Mouse (Mus musculus): ENCODE results near the gene Rps15. TPM values are rescaled to one million over a fixed set of nuclear protein-coding genes. Genes with fewer than 3 reads are reported as not detected.

Rps15 gene
- polyA plus RNA-seq, 1 experiment from 2014 or later = 460 TPM

DNA sequence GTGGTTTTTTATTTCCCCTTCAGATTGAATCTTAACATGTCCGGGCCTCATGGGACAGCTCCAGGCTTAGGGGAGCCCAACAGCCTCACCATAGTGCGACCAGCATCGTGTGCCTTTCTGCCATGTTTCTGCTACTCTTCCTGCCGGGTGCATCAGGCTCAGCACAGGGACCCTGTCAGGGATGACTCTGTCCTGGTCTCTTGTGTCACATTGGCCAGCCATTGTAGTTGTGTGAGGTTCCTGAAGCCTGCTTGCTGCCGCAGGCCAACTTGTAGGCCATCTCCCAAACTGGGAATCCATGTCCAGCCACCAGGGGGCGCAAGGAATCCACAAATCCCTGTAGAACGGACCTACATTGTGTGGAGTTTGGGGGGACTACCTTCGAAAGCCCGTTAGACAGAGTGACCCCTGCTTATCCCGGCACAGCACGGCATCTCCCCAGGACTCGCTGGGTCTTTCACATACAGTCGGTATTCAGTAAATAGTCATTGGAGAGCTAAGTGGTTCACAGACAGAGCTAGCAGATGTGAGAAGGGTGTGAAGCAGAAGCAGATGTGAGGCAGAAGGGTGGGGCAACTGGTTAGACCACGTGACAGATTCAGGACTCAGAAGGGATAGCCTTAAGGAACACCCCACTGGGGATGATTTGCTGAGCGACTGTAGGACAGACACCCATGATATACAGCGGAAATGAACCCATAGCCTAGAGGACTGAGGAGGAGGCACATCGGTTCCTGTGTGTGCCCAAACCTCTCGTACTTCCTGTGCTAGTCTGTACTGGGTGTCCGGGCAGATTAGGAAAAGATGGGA lies 47.9 kb downstream of the Rps15 start:
- H3K9ac ChIP-seq (ENCODE audit: low read depth, low read length) = peak overlapping the region; percentile 26; the same call in 1 of the 2 replicates
- H3K36me3 ChIP-seq (ENCODE audit: control insufficient read depth, insufficient read depth) = peaks cover 12% of the 10 kb centered on the region; the same call in 1 of the 2 replicates
- H3K4me1 ChIP-seq (ENCODE audit: control insufficient read depth, low read depth, low read length) = peaks cover 54% of the 10 kb centered on the region
- H3K27me3 ChIP-seq (ENCODE audit: control insufficient read depth, insufficient read depth, low read depth, low read length) = peaks cover 30% of the 10 kb centered on the region
- no peaks in the 10 kb centered on the region for H3K9me3 ChIP-seq (replicated peaks; ENCODE audit: control insufficient read depth, low read length)
- H3K27ac ChIP-seq (ENCODE audit: low read length) = no peak overlapping the region
- peak; percentile 25; the same call in 1 of the 2 replicates for ATAC-seq (ENCODE audit: low read depth)
- 14% methylated on average over 19 of the region's 19 CpGs for WGBS (ENCODE audit: insufficient replicate concordance)
- H3K4me2 ChIP-seq (ENCODE audit: low read depth, low read length) = peak overlapping the region; percentile 56
- H3K4me3 ChIP-seq (ENCODE audit: low read depth, low read length) = peak overlapping the region; percentile 17

DNA sequence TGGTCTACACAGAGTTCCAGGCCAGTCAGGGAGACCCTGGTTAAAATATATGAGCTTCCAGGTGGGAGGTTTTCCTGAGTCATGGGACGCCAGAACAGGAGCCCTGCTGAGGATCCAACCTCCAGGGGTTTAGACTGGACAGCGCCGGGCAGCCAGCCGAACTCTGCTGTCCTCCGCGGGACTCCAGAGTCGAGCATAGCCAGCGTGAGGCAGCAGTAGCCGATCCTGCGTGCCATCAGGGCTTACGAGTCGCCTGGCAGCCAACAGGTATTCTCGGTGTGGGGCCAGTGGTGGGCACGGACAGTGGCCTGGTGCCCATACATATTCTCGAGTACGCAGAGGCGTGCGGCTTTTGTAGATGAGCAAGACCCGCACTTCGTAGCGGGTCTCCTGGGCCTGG lies 48.8 kb downstream of the Rps15 start:
- Histone ChIP-seq H3K27ac (ENCODE audit: low read length) (no peak overlapping the region), H3K27me3 (ENCODE audit: control insufficient read depth, insufficient read depth, low read depth, low read length) (peaks cover 30% of the 10 kb centered on the region), H3K9ac (ENCODE audit: low read depth, low read length) (no peak overlapping the region), H3K36me3 (ENCODE audit: control insufficient read depth, insufficient read depth) (peaks cover 4% of the 10 kb centered on the region; the same call in 1 of the 2 replicates), H3K9me3 (replicated peaks; ENCODE audit: control insufficient read depth, low read length) (no peaks in the 10 kb centered on the region), H3K4me1 (ENCODE audit: control insufficient read depth, low read depth, low read length) (peaks cover 62% of the 10 kb centered on the region), H3K4me2 (ENCODE audit: low read depth, low read length) (0 out of 2 replicates have a peak overlapping the region, but pooled peaks have one; percentile 56), H3K4me3 (ENCODE audit: low read depth, low read length) (no peak overlapping the region; the same call in 1 of the 2 replicates)
- WGBS (ENCODE audit: insufficient replicate concordance) = 27% methylated on average over 21 of the region's 21 CpGs
- no peak for ATAC-seq (ENCODE audit: low read depth)

GRCm38 (mm10) chr10:80341491-80342304 lies 49.4 kb downstream of the Rps15 start:
- peaks cover 62% of the 10 kb centered on the region for H3K4me1 ChIP-seq (ENCODE audit: control insufficient read depth, low read depth, low read length)
- no peak for ATAC-seq (ENCODE audit: low read depth)
- peak overlapping the region; percentile 50 for H3K4me3 ChIP-seq (ENCODE audit: low read depth, low read length)
- peak overlapping the region; percentile 26; the same call in 1 of the 2 replicates for H3K9ac ChIP-seq (ENCODE audit: low read depth, low read length)
- H3K4me2 ChIP-seq (ENCODE audit: low read depth, low read length) = peak overlapping the region; percentile 71
- H3K9me3 ChIP-seq (replicated peaks; ENCODE audit: control insufficient read depth, low read length) = no peaks in the 10 kb centered on the region
- no peaks in the 10 kb centered on the region for H3K36me3 ChIP-seq (ENCODE audit: control insufficient read depth, insufficient read depth)
- 4% methylated on average over 47 of the region's 47 CpGs for WGBS (ENCODE audit: insufficient replicate concordance)
- peaks cover 30% of the 10 kb centered on the region for H3K27me3 ChIP-seq (ENCODE audit: control insufficient read depth, insufficient read depth, low read depth, low read length)
- H3K27ac ChIP-seq (ENCODE audit: low read length) = no peak overlapping the region

- 4% methylated on average over 26 of the region's 26 CpGs for WGBS (ENCODE audit: insufficient replicate concordance)
- Histone ChIP-seq H3K4me1 (ENCODE audit: control insufficient read depth, low read depth, low read length) (peaks cover 63% of the 10 kb centered on the region), H3K9me3 (replicated peaks; ENCODE audit: control insufficient read depth, low read length) (no peaks in the 10 kb centered on the region), H3K4me2 (ENCODE audit: low read depth, low read length) (peak overlapping the region; percentile 71), H3K27me3 (ENCODE audit: control insufficient read depth, insufficient read depth, low read depth, low read length) (peaks cover 33% of the 10 kb centered on the region), H3K27ac (ENCODE audit: low read length) (peak overlapping the region; percentile 95), H3K9ac (ENCODE audit: low read depth, low read length) (peak overlapping the region; percentile 42), H3K4me3 (ENCODE audit: low read depth, low read length) (peak overlapping the region; percentile 50), H3K36me3 (ENCODE audit: control insufficient read depth, insufficient read depth) (no peaks in the 10 kb centered on the region)
- no peak for ATAC-seq (ENCODE audit: low read depth)
Measured at GRCm38 (mm10) chr10:80342305-80342748, 50.1 kb downstream of the Rps15 start.

DNA sequence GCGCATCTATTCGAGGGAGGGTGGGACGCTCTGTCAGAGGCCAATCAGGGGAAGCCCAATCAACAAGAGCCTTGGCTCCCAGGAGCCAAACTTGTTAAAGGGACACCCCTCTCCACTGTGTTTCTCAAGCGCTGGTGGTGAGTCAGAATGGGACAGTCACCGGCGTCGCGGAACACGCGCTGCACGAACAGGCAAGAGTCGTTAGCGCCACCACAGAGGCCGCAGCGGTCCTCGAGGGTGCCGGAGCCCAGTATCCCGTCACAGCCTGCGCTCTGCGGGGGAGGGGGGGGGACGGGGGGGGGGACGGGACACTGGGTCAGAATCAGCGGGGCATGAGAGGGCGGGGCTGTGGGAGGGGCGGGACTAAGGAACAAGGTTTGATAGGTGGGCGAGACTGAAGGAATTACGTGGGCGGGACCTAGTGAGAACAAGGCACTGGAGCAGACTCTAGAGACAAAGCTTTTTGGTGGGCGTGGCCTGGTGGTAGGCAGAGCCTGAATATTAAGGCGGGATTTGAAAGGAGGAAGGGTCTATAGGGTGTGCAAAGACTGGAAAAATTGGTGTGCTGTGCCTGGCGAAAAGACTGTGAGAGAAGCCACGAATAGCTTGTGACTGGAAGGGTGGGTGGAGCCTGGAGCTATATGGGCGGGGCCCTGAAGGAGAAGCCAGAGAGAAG lies 50.6 kb downstream of the Rps15 start:
- Histone ChIP-seq H3K27me3 (ENCODE audit: control insufficient read depth, insufficient read depth, low read depth, low read length) (peaks cover 39% of the 10 kb centered on the region), H3K4me1 (ENCODE audit: control insufficient read depth, low read depth, low read length) (peaks cover 69% of the 10 kb centered on the region), H3K36me3 (ENCODE audit: control insufficient read depth, insufficient read depth) (no peaks in the 10 kb centered on the region), H3K27ac (ENCODE audit: low read length) (peak overlapping the region; percentile 95), H3K9me3 (replicated peaks; ENCODE audit: control insufficient read depth, low read length) (no peaks in the 10 kb centered on the region), H3K9ac (ENCODE audit: low read depth, low read length) (peak overlapping the region; percentile 42), H3K4me2 (ENCODE audit: low read depth, low read length) (peak overlapping the region; percentile 71), H3K4me3 (ENCODE audit: low read depth, low read length) (peak overlapping the region; percentile 50)
- peak; percentile 28 for ATAC-seq (ENCODE audit: low read depth)
- WGBS (ENCODE audit: insufficient replicate concordance) = under 1% methylated on average over 31 of the region's 33 CpGs

GRCm38 (mm10) chr10:80343425-80343895 lies 51.2 kb downstream of the Rps15 start:
- no peak for ATAC-seq (ENCODE audit: low read depth)
- Histone ChIP-seq H3K36me3 (ENCODE audit: control insufficient read depth, insufficient read depth) (no peaks in the 10 kb centered on the region), H3K4me1 (ENCODE audit: control insufficient read depth, low read depth, low read length) (peaks cover 75% of the 10 kb centered on the region), H3K27me3 (ENCODE audit: control insufficient read depth, insufficient read depth, low read depth, low read length) (peaks cover 45% of the 10 kb centered on the region), H3K9ac (ENCODE audit: low read depth, low read length) (peak overlapping the region; percentile 56), H3K4me2 (ENCODE audit: low read depth, low read length) (peak overlapping the region; percentile 71), H3K4me3 (ENCODE audit: low read depth, low read length) (peak overlapping the region; percentile 50), H3K27ac (ENCODE audit: low read length) (peak overlapping the region; percentile 95), H3K9me3 (replicated peaks; ENCODE audit: control insufficient read depth, low read length) (no peaks in the 10 kb centered on the region)
- 17% methylated on average over 13 of the region's 13 CpGs for WGBS (ENCODE audit: insufficient replicate concordance)

Small RNAs within 50 kb of the gene (microRNA-seq; reads per million reads assigned to microRNA genes)
- 0.98 reads per million for gene Mir6911

Other genes starting within 250 kb of the Rps15 start
- gene Gpx4, start 245.3 kb upstream of the Rps15 start, polyA plus RNA-seq (2015; fragmentation: Nextera tagmentation; extraction: Ambion mirVana) = 553 and 567 TPM in 2 replicates
- gene Sbno2, start 186.9 kb upstream of the Rps15 start, polyA plus RNA-seq (2015; fragmentation: Nextera tagmentation; extraction: Ambion mirVana) = 10.3 and 11.8 TPM in 2 replicates
- 13.2 and 14.4 TPM in 2 replicates for gene Stk11, start 176.7 kb upstream of the Rps15 start, polyA plus RNA-seq (2015; fragmentation: Nextera tagmentation; extraction: Ambion mirVana)
- gene Atp5d, start 153.8 kb upstream of the Rps15 start, polyA plus RNA-seq (2015; fragmentation: Nextera tagmentation; extraction: Ambion mirVana) = 288 and 309 TPM in 2 replicates
- gene Cbarp, start 151.6 kb upstream of the Rps15 start, polyA plus RNA-seq (2015; fragmentation: Nextera tagmentation; extraction: Ambion mirVana) = 0.44 and 0.65 TPM in 2 replicates
- 2.3 and 2.6 TPM in 2 replicates for gene Midn, start 144.2 kb upstream of the Rps15 start, polyA plus RNA-seq (2015; fragmentation: Nextera tagmentation; extraction: Ambion mirVana)
- 13.8 and 14.2 TPM in 2 replicates for gene Cirbp, start 126.5 kb upstream of the Rps15 start, polyA plus RNA-seq (2015; fragmentation: Nextera tagmentation; extraction: Ambion mirVana)
- gene 1600002K03Rik, start 119.5 kb upstream of the Rps15 start, polyA plus RNA-seq (2015; fragmentation: Nextera tagmentation; extraction: Ambion mirVana) = 8.4 and 8.7 TPM in 2 replicates
- gene Efna2, start 113.0 kb upstream of the Rps15 start, polyA plus RNA-seq (2015; fragmentation: Nextera tagmentation; extraction: Ambion mirVana) = 0.47 and 0.53 TPM in 2 replicates
- gene Mum1, start 66.0 kb upstream of the Rps15 start, polyA plus RNA-seq (2015; fragmentation: Nextera tagmentation; extraction: Ambion mirVana) = 14.6 and 14.8 TPM in 2 replicates
- 220 and 223 TPM in 2 replicates for gene Ndufs7, start 43.3 kb upstream of the Rps15 start, polyA plus RNA-seq (2015; fragmentation: Nextera tagmentation; extraction: Ambion mirVana)
- 138 and 166 TPM in 2 replicates for gene Gamt, start 31.4 kb upstream of the Rps15 start, polyA plus RNA-seq (2015; fragmentation: Nextera tagmentation; extraction: Ambion mirVana)
- 21.1 and 21.3 TPM in 2 replicates for gene Dazap1, start 31.0 kb upstream of the Rps15 start, polyA plus RNA-seq (2015; fragmentation: Nextera tagmentation; extraction: Ambion mirVana)
- gene Apc2, start 3.5 kb downstream of the Rps15 start, polyA plus RNA-seq (2015; fragmentation: Nextera tagmentation; extraction: Ambion mirVana) = 0.12 and 0.23 TPM in 2 replicates
- gene 2310011J03Rik, start 28.1 kb downstream of the Rps15 start, polyA plus RNA-seq (2015; fragmentation: Nextera tagmentation; extraction: Ambion mirVana) = 27.9 and 29.0 TPM in 2 replicates
- 3.5 and 4.0 TPM in 2 replicates for gene Pcsk4, start 37.0 kb downstream of the Rps15 start, polyA plus RNA-seq (2015; fragmentation: Nextera tagmentation; extraction: Ambion mirVana)
- gene Reep6, start 37.5 kb downstream of the Rps15 start, polyA plus RNA-seq (2015; fragmentation: Nextera tagmentation; extraction: Ambion mirVana) = 83.9 and 102 TPM in 2 replicates
- gene Adamtsl5, start 56.0 kb downstream of the Rps15 start, polyA plus RNA-seq (2015; fragmentation: Nextera tagmentation; extraction: Ambion mirVana) = 2.2 and 3.4 TPM in 2 replicates
- 0.05 and 0.18 TPM in 2 replicates for gene Plk5, start 64.0 kb downstream of the Rps15 start, polyA plus RNA-seq (2015; fragmentation: Nextera tagmentation; extraction: Ambion mirVana)
- 0.32 and 0.60 TPM in 2 replicates for gene Mex3d, start 95.2 kb downstream of the Rps15 start, polyA plus RNA-seq (2015; fragmentation: Nextera tagmentation; extraction: Ambion mirVana)
- gene Mbd3, start 107.1 kb downstream of the Rps15 start, polyA plus RNA-seq (2015; fragmentation: Nextera tagmentation; extraction: Ambion mirVana) = 49.2 and 52.7 TPM in 2 replicates
- 509 and 519 TPM in 2 replicates for gene Uqcr11, start 114.4 kb downstream of the Rps15 start, polyA plus RNA-seq (2015; fragmentation: Nextera tagmentation; extraction: Ambion mirVana)
- gene Tcf3, start 141.2 kb downstream of the Rps15 start, polyA plus RNA-seq (2015; fragmentation: Nextera tagmentation; extraction: Ambion mirVana) = 39.8 and 44.4 TPM in 2 replicates
- gene Onecut3, start 202.4 kb downstream of the Rps15 start, polyA plus RNA-seq (2015; fragmentation: Nextera tagmentation; extraction: Ambion mirVana) = 0.02 TPM in 1 of 2 replicates, not detected in the other
- gene Atp8b3, start 246.7 kb downstream of the Rps15 start, polyA plus RNA-seq (2015; fragmentation: Nextera tagmentation; extraction: Ambion mirVana) = 0.02 TPM in 1 of 2 replicates, not detected in the other